Mouse (Mus musculus) heart, adult 2 months (tissue): ENCODE results near the gene Erbb3.
A peak's percentile ranks its signal among the peaks of the same experiment; 100 is the strongest.

Source experiments
- CTCF ChIP-seq: fragments of 200-600 bp; IDR thresholded peaks from 2 replicates; pipeline ENCODE4 v1.8.1; 2022; ENCODE audit warnings: antibody characterized with exemption, mild to moderate bottlenecking, moderate library complexity
- EP300 ChIP-seq: fragments of 200-500 bp; IDR thresholded peaks from 2 replicates; pipeline ENCODE4 v1.6.1; 2011; ENCODE audit warnings: low read depth, low read length, control low read depth; ENCODE audit not compliant: insufficient read depth
- POLR2A ChIP-seq: fragments of 200-500 bp; IDR thresholded peaks from 2 replicates; pipeline ENCODE4 v1.6.1; 2011; ENCODE audit warnings: mild to moderate bottlenecking, low read depth, low read length, control low read depth; ENCODE audit not compliant: insufficient read depth

GRCm38 (mm10) chr10:128575063-128575462, 14.4 kb downstream of the Erbb3 start:
- TF ChIP-seq CTCF (peak; percentile 41), EP300 (no peak), POLR2A (no peak)
